Mouse (Mus musculus) embryonic facial prominence, embryonic 11.5 days (tissue): Measurements from ENCODE around the gene C2. TPM values are rescaled to one million over a fixed set of nuclear protein-coding genes. Genes with fewer than 3 reads are reported as not detected.

Experiments used
- ATAC-seq: fragments of 200-750 bp; cut with Nextera tagmentation; replicated peaks from 2 replicates; pipeline ENCODE4 v1.8.0; 2017; ENCODE audit warnings: low read depth; ENCODE audit not compliant: insufficient number of reproducible peaks, low FRiP score, low TSS enrichment
- DNase-seq: peaks from one replicate; pipeline ENCODE4 v3.0.0-alpha.2; 2015; ENCODE audit warnings: low spot score
- H3K27ac ChIP-seq: fragments of 300-500 bp; sonication (generic); replicated peaks from 2 replicates; pipeline ENCODE4 v1.5.1; 2014; ENCODE audit warnings: mild to moderate bottlenecking, low read depth, low read length, control low read depth
- H3K27me3 ChIP-seq: fragments of 300-500 bp; sonication (generic); 2 replicates; pipeline ENCODE4 v1.6.1; 2014; ENCODE audit warnings: mild to moderate bottlenecking, low read length, moderate library complexity, mixed read lengths; ENCODE audit not compliant: control insufficient read depth, insufficient read depth
- H3K36me3 ChIP-seq: fragments of 300-500 bp; sonication (generic); replicated peaks from 2 replicates; pipeline ENCODE4 v1.6.1; 2014; ENCODE audit warnings: low read depth, mild to moderate bottlenecking, low read length, moderate library complexity, mixed read lengths; ENCODE audit not compliant: control insufficient read depth, insufficient read depth
- H3K4me1 ChIP-seq: fragments of 300-500 bp; sonication (generic); 2 replicates; pipeline ENCODE4 v1.6.1; 2014; ENCODE audit warnings: low read length, mixed read lengths; ENCODE audit not compliant: control insufficient read depth, insufficient read depth
- H3K4me2 ChIP-seq: fragments of 300-500 bp; sonication (generic); 2 replicates; pipeline ENCODE4 v1.6.1; 2014; ENCODE audit warnings: low read depth, mild to moderate bottlenecking, control low read depth, low read length, moderate library complexity
- H3K4me3 ChIP-seq: fragments of 300-500 bp; sonication (generic); 2 replicates; pipeline ENCODE4 v1.5.1; 2014; ENCODE audit warnings: low read depth, low read length, control low read depth
- H3K9ac ChIP-seq: fragments of 300-500 bp; sonication (generic); replicated peaks from 2 replicates; pipeline ENCODE4 v1.6.1; 2014; ENCODE audit warnings: mild to moderate bottlenecking, control low read depth, low read length
- H3K9me3 ChIP-seq: fragments of 300-500 bp; sonication (generic); replicated peaks from 2 replicates; pipeline ENCODE4 v1.6.1; 2016; ENCODE audit warnings: mild to moderate bottlenecking, low read length, inconsistent platforms, mixed read lengths; ENCODE audit not compliant: control insufficient read depth
- WGBS: fragments of 180-500 bp; shearing (Covaris S2); extraction: QIAGEN DNeasy Blood & Tissue Kit; methylation state at CpG from one replicate; pipeline ENCODE4 v1.1.7; 2014; 5-methylcytosine and 5-hydroxymethylcytosine counted together
- polyA plus RNA-seq: library from polyadenylated mRNA; unstranded; fragments of >200 nt; fragmentation: Nextera tagmentation; extraction: Ambion mirVana; gene quantifications from 2 replicates; pipeline ENCODE4 v1.2.1, GENCODE M21; 2014

Gene C2
- polyA plus RNA-seq, 1 experiment from 2014 or later, result 0.81 TPM

DNA sequence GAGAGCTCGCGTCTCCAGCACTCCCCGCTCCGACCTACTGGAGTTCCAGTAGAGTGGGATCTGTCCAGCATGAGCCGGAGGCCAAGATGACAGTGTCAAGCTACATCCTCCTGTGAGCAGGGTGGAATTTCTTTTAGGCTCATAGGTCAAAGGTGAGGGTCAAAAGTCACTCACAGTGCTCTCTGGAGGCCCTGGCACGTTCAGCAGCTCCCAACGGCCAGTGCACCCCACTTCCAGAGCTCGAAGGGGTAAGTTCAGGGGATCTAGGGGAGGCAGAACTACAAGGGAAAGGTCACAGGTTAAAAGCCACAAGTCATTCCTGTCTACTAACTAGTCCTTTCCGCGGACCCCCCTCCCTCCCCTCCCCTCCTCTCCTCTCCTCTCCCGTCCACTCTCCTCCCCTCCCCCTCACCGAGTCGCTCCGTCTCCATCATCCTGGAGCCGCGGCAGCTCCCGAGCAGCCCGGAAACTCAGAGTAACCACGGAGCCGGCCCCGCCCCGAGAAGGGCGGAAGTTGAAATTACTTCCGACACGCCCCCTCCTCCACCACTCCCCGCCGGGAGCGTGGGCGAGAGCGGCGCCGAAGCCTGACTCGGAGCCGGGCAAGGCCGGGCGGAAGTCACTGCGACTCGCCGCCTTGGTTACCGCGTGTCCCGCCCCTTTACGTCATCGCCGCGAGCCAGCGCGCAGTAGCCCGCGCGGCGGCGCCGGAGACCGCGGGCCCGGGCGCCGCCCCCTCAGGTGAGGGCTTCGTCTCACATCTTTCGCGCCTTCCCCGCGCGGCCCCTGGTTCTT lies 48.1 kb downstream of the C2 start, which contains the start of the genes Skiv2l and Nelfe:
Gene Skiv2l, minus strand, starts transcription at position 489 of the 795 bp plus-strand sequence.
Gene Nelfe, plus strand, starts transcription at position 670 of the 795 bp plus-strand sequence.
- H3K9ac ChIP-seq, result peak within 1 kb of the TSS; percentile 90
- DNase-seq (peak; percentile 99), ATAC-seq (peak; percentile 93)
- H3K4me1 ChIP-seq, result peaks cover 5% of the 10 kb centered on the region
- under 1% methylated on average over 64 of the region's 65 CpGs for WGBS
- peak within 1 kb of the TSS; percentile 84 for H3K4me2 ChIP-seq
- no peaks in the 10 kb centered on the region for H3K9me3 ChIP-seq
- H3K27me3 ChIP-seq, result no peaks in the 10 kb centered on the region
- peak within 1 kb of the TSS; percentile 87 for H3K4me3 ChIP-seq
- no peak within 1 kb of the TSS for H3K27ac ChIP-seq
- peaks cover 2% of the 10 kb centered on the region for H3K36me3 ChIP-seq

DNA sequence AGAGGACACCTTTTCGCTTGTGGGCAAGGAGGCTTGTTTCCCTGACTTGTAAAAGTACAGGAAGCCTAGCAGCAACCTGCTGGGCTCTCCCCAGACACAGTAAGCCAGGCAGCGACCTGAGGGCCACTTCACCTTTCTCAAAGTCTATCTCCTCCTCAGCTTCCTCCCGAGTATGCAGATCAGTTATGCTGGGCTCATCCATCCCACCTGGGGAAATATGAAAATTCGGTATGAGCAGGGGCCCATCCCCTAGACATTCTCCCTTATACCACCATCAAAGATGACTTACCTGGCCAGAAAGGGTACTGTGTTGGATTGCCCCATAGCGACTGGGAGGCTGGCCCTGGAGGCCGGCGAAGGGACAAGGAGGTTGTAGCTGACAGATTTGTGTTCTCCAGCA lies 50.5 kb downstream of the C2 start:
- Histone ChIP-seq H3K9ac (no peak overlapping the region), H3K27me3 (no peaks in the 10 kb centered on the region), H3K4me3 (no peak overlapping the region), H3K4me2 (no peak overlapping the region), H3K9me3 (no peaks in the 10 kb centered on the region), H3K4me1 (peaks cover 5% of the 10 kb centered on the region), H3K36me3 (no peaks in the 10 kb centered on the region; the same call in none of the 2 replicates), H3K27ac (no peak overlapping the region)
- 86% methylated on average over 7 of the region's 7 CpGs for WGBS
- DNase-seq (no peak), ATAC-seq (no peak)

DNA sequence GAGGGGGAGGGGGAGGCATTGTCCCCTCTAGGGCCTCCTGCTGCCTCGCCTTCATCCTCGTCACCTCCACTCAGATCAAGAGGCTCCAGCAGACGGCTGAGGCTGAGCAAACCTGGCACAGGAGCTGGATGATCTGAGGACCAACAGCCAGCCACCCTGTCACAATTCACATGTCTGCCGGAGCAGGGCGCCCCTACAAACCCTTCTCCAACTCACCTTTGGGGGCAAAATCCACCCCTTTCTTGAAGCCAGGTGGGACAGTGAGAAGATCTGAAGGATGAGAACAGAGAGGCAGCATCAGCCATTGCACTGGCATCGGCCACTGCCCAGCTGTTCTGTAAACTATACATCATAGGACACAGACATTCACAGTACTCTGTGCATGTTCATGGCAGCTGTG lies 50.9 kb downstream of the C2 start:
- Histone ChIP-seq H3K27ac (no peak overlapping the region), H3K27me3 (no peaks in the 10 kb centered on the region), H3K4me2 (no peak overlapping the region), H3K4me3 (no peak overlapping the region), H3K4me1 (peaks cover 5% of the 10 kb centered on the region), H3K9me3 (no peaks in the 10 kb centered on the region), H3K36me3 (no peaks in the 10 kb centered on the region; the same call in 1 of the 2 replicates), H3K9ac (0 out of 2 replicates have a peak overlapping the region, but pooled peaks have one; percentile 22)
- WGBS, result 93% methylated on average over 6 of the region's 6 CpGs
- ATAC-seq, result no peak
- no peak for DNase-seq

DNA sequence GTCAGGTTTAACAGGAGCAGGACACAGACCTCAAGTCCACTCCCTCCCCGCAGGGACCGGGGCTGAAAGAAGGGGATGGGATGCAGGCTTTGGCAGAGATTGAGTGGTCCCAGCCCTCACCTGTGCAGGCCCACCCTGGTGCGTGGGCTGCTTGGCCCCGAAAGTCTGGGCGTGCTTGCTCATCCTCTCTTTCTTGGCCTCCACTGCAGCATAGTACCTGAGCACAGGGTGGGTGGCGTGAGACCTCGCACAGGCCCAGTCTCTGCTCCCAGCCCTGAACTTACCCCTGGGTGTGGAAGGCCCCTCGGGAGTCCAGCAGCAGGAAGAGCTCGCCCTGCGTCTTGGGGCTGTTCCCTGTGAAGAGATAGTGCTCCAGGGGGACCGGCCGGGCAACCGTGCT lies 53.2 kb downstream of the C2 start:
- no peak for ATAC-seq
- 93% methylated on average over 13 of the region's 13 CpGs for WGBS
- no peak overlapping the region for H3K4me3 ChIP-seq

DNA sequence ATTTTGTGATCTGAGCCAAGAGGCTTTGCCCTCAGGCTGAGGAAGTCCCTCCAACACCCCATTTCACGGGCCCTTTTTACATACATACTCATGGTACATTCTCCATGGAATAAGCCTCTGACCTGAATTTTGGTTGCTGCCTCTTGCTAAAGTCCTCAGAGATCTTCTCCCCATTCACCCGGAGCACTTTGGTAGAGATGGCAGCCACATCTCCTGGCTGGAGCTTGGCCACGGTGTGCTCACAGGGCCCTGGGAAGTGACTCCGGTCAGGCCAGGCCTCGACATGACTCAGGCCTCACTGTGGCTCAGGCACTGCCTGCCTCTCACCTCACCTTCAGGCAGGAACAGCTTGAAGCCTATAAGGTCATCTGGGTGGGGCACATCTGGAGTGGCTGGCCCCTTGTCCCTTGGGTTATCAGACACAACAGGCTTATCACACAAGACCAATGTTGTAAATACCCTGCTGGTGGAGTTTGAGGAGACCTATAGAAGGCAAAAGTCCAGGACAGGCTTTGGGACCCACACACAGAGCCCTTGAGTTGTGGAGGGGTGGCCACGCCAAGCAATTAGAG lies 57.2 kb downstream of the C2 start:
- Histone ChIP-seq H3K27ac (no peak overlapping the region), H3K4me1 (no peaks in the 10 kb centered on the region; the same call in none of the 2 replicates), H3K36me3 (no peaks in the 10 kb centered on the region; the same call in none of the 2 replicates), H3K4me2 (no peak overlapping the region), H3K4me3 (no peak overlapping the region), H3K27me3 (no peaks in the 10 kb centered on the region), H3K9ac (no peak overlapping the region), H3K9me3 (no peaks in the 10 kb centered on the region)
- ATAC-seq, result no peak
- no peak for DNase-seq
- 89% methylated on average over 6 of the region's 6 CpGs for WGBS

More for the DNA sequence above, 53.2 kb downstream of the C2 start:
- H3K27ac ChIP-seq, result no peak overlapping the region
- H3K9ac ChIP-seq, result no peak overlapping the region
- H3K9me3 ChIP-seq, result no peaks in the 10 kb centered on the region
- DNase-seq, result no peak
- no peaks in the 10 kb centered on the region for H3K27me3 ChIP-seq
- H3K4me2 ChIP-seq, result no peak overlapping the region
- H3K4me1 ChIP-seq, result no peaks in the 10 kb centered on the region
- no peaks in the 10 kb centered on the region; the same call in none of the 2 replicates for H3K36me3 ChIP-seq

DNA sequence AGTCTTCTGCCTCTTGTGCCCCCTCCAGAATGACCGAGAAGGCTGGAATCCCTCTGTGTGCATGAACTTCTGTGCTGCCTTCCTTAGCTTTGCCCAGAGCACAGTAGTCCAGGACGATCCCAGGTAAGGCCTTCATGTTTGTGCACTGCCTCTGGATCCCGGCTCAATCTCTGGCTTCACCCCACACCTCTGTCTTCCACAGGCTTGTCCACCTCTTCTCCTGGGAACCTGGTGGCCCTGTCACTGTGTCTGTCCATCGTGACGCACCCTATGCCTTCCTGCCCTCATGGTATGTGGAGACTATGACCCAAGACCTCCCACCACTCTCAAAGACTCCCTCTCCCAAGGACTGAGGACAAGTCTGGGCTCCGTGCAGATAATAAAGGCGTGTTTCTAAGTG lies 59.3 kb downstream of the C2 start:
- no peak overlapping the region for H3K4me2 ChIP-seq
- H3K9me3 ChIP-seq, result no peaks in the 10 kb centered on the region
- ATAC-seq (no peak), DNase-seq (no peak)
- H3K36me3 ChIP-seq, result no peaks in the 10 kb centered on the region; the same call in 1 of the 2 replicates
- WGBS, result 90% methylated on average over 7 of the region's 7 CpGs
- H3K9ac ChIP-seq, result no peak overlapping the region
- no peak overlapping the region for H3K27ac ChIP-seq
- no peaks in the 10 kb centered on the region; the same call in none of the 2 replicates for H3K4me1 ChIP-seq
- no peak overlapping the region for H3K4me3 ChIP-seq
- no peaks in the 10 kb centered on the region for H3K27me3 ChIP-seq

DNA sequence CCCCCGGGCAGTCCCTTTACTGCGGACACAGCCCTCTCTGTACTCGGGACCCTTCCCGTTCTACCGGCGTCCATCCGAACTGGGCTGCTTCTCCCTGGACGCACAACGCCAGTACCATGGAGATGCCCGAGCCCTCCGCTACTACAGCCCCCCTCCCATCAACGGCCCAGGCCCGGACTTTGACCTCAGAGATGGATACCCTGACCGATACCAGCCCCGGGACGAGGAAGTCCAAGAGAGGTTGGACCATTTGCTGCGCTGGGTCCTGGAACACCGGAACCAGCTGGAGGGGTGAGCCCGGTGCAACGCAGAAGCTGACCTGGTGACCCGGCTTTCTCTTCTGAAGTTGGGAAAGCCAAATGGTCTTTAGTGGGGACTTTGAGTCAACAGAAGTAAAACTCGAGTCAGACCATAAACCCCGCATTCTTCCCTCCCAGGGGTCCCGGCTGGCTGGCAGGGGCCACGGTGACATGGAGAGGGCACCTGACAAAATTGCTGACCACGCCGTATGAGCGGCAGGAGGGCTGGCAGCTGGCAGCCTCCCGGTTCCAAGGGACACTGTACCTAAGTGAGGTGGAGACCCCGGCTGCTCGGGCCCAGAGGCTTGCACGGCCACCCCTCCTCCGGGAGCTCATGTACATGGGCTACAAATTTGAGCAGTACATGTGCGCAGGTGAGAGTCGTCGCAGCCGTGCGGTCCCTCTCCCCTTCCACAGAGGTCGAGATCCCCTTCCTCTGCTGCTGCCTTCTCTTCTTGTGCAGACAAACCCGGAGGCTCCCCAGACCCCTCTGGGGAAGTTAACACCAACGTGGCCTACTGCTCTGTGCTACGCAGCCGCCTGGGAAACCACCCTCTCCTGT lies 60.4 kb downstream of the C2 start:
- DNase-seq (no peak), ATAC-seq (0 out of 2 replicates have a peak, but pooled peaks have one; percentile 22)
- no peaks in the 10 kb centered on the region; the same call in 1 of the 2 replicates for H3K36me3 ChIP-seq
- no peaks in the 10 kb centered on the region; the same call in none of the 2 replicates for H3K4me1 ChIP-seq
- peak overlapping the region; percentile 35; the same call in 1 of the 2 replicates for H3K27ac ChIP-seq
- H3K9ac ChIP-seq, result peak overlapping the region; percentile 71
- WGBS, result 36% methylated on average over 40 of the region's 43 CpGs
- H3K9me3 ChIP-seq, result no peaks in the 10 kb centered on the region
- no peaks in the 10 kb centered on the region for H3K27me3 ChIP-seq
- peak overlapping the region; percentile 61 for H3K4me3 ChIP-seq
- peak overlapping the region; percentile 90 for H3K4me2 ChIP-seq
